Mouse (Mus musculus): ENCODE measurements around the gene Ispd. TPM values are rescaled to one million over a fixed set of nuclear protein-coding genes. Genes with fewer than 3 reads are reported as not detected.
A peak's percentile ranks its signal among the peaks of the same experiment; 100 is the strongest.

Ispd gene
- polyA plus RNA-seq, 1 experiment from 2014 or later: 16.4 TPM

DNA sequence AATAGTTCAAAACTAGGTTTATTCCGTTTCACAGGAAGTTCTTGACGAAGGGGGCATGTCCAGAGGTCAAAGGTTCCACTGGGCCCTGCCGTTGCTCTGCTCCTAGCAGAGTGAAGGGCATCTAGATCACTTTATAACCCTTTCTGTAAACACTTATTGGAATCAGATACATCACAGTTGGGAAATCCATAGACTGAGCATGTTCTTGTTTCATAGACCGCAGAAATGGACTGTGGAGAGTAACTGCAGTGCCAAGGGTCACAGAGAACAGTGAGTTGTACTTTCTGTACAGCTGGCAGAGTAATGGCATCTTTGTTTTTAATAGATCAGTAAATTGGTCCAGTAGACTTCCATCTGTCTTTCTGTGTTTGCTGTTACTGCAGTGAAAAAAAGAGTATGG lies 94.0 kb downstream of the Ispd start:
- no peaks in the 10 kb centered on the region for H3K9me3 ChIP-seq
- no peak for ATAC-seq (ENCODE audit: borderline replicate concordance, extremely low read depth, low FRiP score, low TSS enrichment)

GRCm38 (mm10) chr12:36476476-36476875 lies 95.2 kb downstream of the Ispd start:
- Histone ChIP-seq H3K9me3 (no peaks in the 10 kb centered on the region), H3K4me1 (0 out of 2 replicates have a peak, but pooled peaks cover 6% of the 10 kb centered on the region), H3K27ac (no peak overlapping the region), H3K9ac (no peak overlapping the region), H3K36me3 (no peaks in the 10 kb centered on the region), H3K4me2 (no peak overlapping the region), H3K27me3 (no peaks in the 10 kb centered on the region), H3K4me3 (no peak overlapping the region)
- WGBS: 42% methylated on average over 5 of the region's 5 CpGs
- no peak for ATAC-seq (ENCODE audit: borderline replicate concordance, extremely low read depth, low FRiP score, low TSS enrichment)

More for the DNA sequence above, 94.0 kb downstream of the Ispd start:
- H3K27me3 ChIP-seq: no peaks in the 10 kb centered on the region
- WGBS: 64% methylated on average over 4 of the region's 4 CpGs
- H3K4me3 ChIP-seq: no peak overlapping the region
- no peak overlapping the region for H3K4me2 ChIP-seq
- H3K27ac ChIP-seq: no peak overlapping the region
- 0 out of 2 replicates have a peak, but pooled peaks cover 6% of the 10 kb centered on the region for H3K4me1 ChIP-seq
- H3K36me3 ChIP-seq: no peaks in the 10 kb centered on the region
- no peak overlapping the region for H3K9ac ChIP-seq

DNA sequence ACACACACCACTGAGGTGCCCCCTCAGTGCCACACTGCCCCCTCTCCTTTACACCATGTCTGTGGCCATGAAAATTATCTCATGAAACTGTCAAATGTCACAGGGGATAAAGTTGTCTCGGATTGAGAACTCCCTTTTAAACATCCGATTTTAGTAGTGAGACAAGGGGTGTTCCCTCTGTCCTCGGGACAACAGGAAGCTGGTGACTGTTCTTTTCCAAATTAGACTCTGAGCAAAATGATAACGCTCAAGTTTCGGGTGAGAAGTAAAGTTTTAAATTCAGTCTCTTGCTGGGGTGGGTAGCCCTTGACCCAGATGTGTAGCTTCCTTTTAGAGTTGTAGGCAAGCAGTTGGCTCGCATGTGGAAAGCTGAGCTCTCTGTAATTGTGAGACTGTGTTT lies 96.3 kb downstream of the Ispd start:
- 0 out of 2 replicates have a peak, but pooled peaks cover 6% of the 10 kb centered on the region for H3K4me1 ChIP-seq
- H3K27ac ChIP-seq: peak overlapping the region; percentile 62
- H3K36me3 ChIP-seq: no peaks in the 10 kb centered on the region
- H3K4me2 ChIP-seq: no peak overlapping the region
- H3K9me3 ChIP-seq: no peaks in the 10 kb centered on the region
- H3K27me3 ChIP-seq: no peaks in the 10 kb centered on the region
- H3K9ac ChIP-seq: no peak overlapping the region
- WGBS: 21% methylated on average over 6 of the region's 6 CpGs
- peak; percentile 62; the same call in 1 of the 2 replicates for ATAC-seq (ENCODE audit: borderline replicate concordance, extremely low read depth, low FRiP score, low TSS enrichment)
- H3K4me3 ChIP-seq: no peak overlapping the region

DNA sequence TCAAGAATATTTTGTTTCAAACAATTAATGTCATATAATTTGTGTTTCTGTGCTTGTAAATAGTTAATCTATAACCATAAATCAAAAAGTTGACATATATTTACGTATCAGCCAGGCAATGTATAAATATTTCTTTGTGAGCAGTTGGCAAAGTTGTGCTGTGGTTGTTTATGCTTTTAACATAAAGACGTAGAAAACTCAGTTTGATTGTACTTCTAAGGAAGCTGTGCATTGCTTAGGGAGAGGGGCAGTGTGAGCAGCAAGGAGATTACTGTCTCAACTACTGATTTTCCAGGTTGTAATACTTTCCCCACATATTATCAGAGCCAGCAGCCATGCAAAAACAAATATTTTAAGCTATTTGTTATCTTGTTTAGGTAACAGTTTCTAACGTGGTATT lies 96.7 kb downstream of the Ispd start:
- no peak overlapping the region for H3K4me2 ChIP-seq
- ATAC-seq (ENCODE audit: borderline replicate concordance, extremely low read depth, low FRiP score, low TSS enrichment): peak; percentile 70; the same call in 1 of the 2 replicates
- H3K9ac ChIP-seq: no peak overlapping the region
- no peak overlapping the region for H3K4me3 ChIP-seq
- H3K36me3 ChIP-seq: no peaks in the 10 kb centered on the region
- 0 out of 2 replicates have a peak, but pooled peaks cover 6% of the 10 kb centered on the region for H3K4me1 ChIP-seq
- 29% methylated on average over 3 of the region's 3 CpGs for WGBS
- H3K27me3 ChIP-seq: no peaks in the 10 kb centered on the region
- no peaks in the 10 kb centered on the region for H3K9me3 ChIP-seq
- 0 out of 2 replicates have a peak overlapping the region, but pooled peaks have one; percentile 62 for H3K27ac ChIP-seq

DNA sequence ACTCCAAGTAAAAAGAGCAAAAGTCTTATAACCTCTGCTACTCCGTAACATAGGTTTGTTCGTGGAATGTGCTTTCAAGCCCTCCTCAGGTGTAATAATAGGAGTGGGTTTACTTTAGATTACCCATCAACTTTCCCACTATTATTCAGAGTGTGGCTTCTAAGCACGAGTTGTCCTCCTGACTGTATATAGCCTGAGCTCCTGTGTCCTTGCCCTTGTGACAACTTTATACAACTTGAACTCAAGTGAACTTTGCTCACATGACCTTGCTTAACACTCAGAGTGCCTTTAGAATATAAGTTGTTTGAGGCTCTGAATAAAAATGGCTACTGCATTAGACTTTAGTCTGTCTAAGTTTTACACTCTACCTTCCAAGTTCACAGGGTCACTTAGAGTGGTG lies 100.5 kb downstream of the Ispd start:
- no peak for ATAC-seq (ENCODE audit: borderline replicate concordance, extremely low read depth, low FRiP score, low TSS enrichment)

DNA sequence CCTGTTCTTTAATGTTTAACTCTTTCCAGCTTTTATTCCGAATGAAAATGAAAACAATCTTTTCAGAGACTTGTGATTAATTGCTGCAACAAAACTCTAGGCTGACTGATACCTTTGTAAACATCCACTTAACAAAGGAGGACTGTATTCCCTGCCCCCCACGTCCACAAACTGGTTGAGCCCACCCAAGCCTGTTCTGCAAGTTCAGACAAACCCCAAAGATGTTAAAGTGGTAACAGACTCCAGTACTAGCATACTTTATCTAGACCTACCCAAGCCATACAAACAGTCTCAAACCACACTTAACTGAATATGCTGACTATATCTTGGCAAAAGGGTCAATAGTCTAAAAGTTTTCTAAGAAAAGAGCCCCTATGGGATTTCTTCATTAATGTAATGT lies 102.1 kb downstream of the Ispd start:
- WGBS: 18% methylated on average over 2 of the region's 2 CpGs
- H3K9ac ChIP-seq: no peak overlapping the region
- H3K4me1 ChIP-seq: 0 out of 2 replicates have a peak, but pooled peaks cover under 1% of the 10 kb centered on the region
- no peaks in the 10 kb centered on the region for H3K27me3 ChIP-seq
- no peak overlapping the region for H3K4me2 ChIP-seq
- H3K27ac ChIP-seq: no peak overlapping the region
- no peaks in the 10 kb centered on the region for H3K36me3 ChIP-seq
- H3K9me3 ChIP-seq: no peaks in the 10 kb centered on the region
- H3K4me3 ChIP-seq: no peak overlapping the region
- no peak for ATAC-seq (ENCODE audit: borderline replicate concordance, extremely low read depth, low FRiP score, low TSS enrichment)

More for the DNA sequence above, 100.5 kb downstream of the Ispd start:
- Histone ChIP-seq H3K4me3 (no peak overlapping the region), H3K27me3 (no peaks in the 10 kb centered on the region), H3K9me3 (no peaks in the 10 kb centered on the region), H3K4me1 (0 out of 2 replicates have a peak, but pooled peaks cover 6% of the 10 kb centered on the region), H3K27ac (no peak overlapping the region), H3K4me2 (no peak overlapping the region), H3K9ac (no peak overlapping the region), H3K36me3 (no peaks in the 10 kb centered on the region)
- WGBS: 61% methylated on average over 3 of the region's 3 CpGs

DNA sequence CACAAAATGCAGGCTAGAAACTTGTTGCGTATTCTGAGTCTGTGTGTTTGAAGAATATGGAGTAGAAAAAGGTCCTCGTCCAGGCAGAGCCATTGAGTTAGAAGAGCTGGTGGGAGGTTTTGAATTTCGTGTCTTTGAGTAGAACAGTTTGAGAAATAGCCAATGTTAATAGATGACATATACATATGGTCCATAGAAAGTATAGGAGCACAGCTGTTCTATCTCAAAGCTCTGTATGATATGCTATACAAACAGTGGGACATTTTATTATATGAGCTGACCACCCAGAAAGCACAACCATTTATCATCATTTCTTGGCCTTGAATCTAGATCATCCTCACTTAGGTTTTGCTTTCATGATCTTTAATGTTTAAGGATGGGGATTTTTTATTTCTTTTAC lies 116.3 kb downstream of the Ispd start:
- Histone ChIP-seq H3K4me1 (no peaks in the 10 kb centered on the region), H3K27ac (no peak overlapping the region), H3K4me2 (no peak overlapping the region), H3K9ac (no peak overlapping the region), H3K4me3 (no peak overlapping the region), H3K27me3 (no peaks in the 10 kb centered on the region), H3K9me3 (no peaks in the 10 kb centered on the region), H3K36me3 (no peaks in the 10 kb centered on the region)
- WGBS: 39% methylated on average over 3 of the region's 3 CpGs
- no peak for ATAC-seq (ENCODE audit: borderline replicate concordance, extremely low read depth, low FRiP score, low TSS enrichment)

DNA sequence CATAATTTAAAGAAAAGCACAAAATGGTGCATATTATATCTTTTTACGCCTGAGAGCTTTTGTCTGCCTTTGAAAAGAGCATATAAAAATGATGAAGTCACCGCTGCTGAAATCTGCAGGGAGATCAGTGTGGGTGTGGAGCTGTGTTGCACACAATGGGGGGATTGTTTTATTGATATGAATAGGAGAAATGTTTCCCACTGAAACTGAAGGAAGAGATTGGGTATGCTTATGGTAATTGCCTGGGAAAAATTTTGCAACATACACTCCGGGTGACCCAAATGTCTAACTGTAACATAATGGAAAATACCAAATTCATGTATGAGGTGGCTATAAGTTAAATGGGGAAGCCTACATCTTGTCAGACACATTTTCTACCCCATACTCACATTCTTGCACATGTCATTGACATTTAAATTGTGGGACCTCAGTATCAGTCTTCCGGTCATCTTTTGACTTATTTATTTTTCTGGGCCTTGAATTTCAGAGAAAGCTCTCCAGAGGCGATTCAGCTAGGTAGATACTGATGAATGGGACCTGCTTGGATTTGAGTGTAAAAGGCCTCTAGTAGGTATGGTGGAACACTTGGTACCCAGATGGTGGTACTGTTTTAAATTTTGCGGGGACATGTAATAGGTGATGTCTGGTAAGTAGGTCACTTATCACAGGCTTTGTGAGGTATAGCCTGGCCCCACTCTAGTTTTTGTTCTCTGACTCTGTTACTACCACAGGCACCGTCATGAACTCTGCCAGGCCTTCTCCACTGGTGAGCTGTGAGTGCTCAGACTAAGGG lies 126.1 kb downstream of the Ispd start:
- no peak overlapping the region for H3K4me3 ChIP-seq
- no peak overlapping the region for H3K4me2 ChIP-seq
- H3K27me3 ChIP-seq: no peaks in the 10 kb centered on the region
- H3K27ac ChIP-seq: no peak overlapping the region
- no peaks in the 10 kb centered on the region for H3K4me1 ChIP-seq
- WGBS: 84% methylated on average over 7 of the region's 7 CpGs
- no peak overlapping the region for H3K9ac ChIP-seq
- ATAC-seq (ENCODE audit: borderline replicate concordance, extremely low read depth, low FRiP score, low TSS enrichment): no peak
- H3K36me3 ChIP-seq: no peaks in the 10 kb centered on the region
- no peaks in the 10 kb centered on the region for H3K9me3 ChIP-seq

- Histone ChIP-seq H3K27me3 (no peaks in the 10 kb centered on the region), H3K27ac (no peak overlapping the region), H3K4me3 (no peak overlapping the region), H3K4me1 (no peaks in the 10 kb centered on the region), H3K9me3 (no peaks in the 10 kb centered on the region), H3K9ac (no peak overlapping the region), H3K4me2 (no peak overlapping the region), H3K36me3 (no peaks in the 10 kb centered on the region)
- WGBS: 71% methylated on average over 10 of the region's 10 CpGs
- no peak for ATAC-seq (ENCODE audit: borderline replicate concordance, extremely low read depth, low FRiP score, low TSS enrichment)
Measured at GRCm38 (mm10) chr12:36509954-36510642, 128.8 kb downstream of the Ispd start.

GRCm38 (mm10) chr12:36521774-36522173 lies 140.5 kb downstream of the Ispd start:
- WGBS: 80% methylated on average over 2 of the region's 2 CpGs
- no peaks in the 10 kb centered on the region for H3K9me3 ChIP-seq
- H3K36me3 ChIP-seq: no peaks in the 10 kb centered on the region
- H3K27ac ChIP-seq: no peak overlapping the region
- ATAC-seq (ENCODE audit: borderline replicate concordance, extremely low read depth, low FRiP score, low TSS enrichment): no peak
- no peak overlapping the region for H3K4me2 ChIP-seq
- H3K4me3 ChIP-seq: no peak overlapping the region
- H3K9ac ChIP-seq: no peak overlapping the region
- H3K27me3 ChIP-seq: no peaks in the 10 kb centered on the region
- no peaks in the 10 kb centered on the region for H3K4me1 ChIP-seq

DNA sequence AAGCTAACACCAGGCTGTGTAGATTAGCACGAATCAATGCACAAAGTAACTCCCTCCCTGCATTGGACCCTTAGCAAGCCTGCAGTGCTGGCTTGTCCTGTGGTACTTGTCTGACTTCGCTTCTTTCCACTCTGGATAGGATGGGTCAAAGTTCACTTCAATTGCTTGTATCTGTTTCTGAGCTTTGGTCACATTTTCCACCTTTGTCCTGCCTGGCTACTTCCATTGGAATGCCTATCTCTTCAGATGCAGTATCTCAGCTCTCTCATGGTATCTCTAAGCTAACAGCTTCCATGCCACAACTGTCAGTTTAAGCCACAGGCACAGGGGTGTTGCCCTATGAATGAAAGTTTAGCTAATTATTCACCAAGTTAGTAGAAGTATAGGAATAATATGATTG lies 142.3 kb downstream of the Ispd start:
- no peaks in the 10 kb centered on the region for H3K36me3 ChIP-seq
- no peaks in the 10 kb centered on the region for H3K27me3 ChIP-seq
- H3K4me1 ChIP-seq: no peaks in the 10 kb centered on the region
- no peak overlapping the region for H3K4me3 ChIP-seq
- no peak for ATAC-seq (ENCODE audit: borderline replicate concordance, extremely low read depth, low FRiP score, low TSS enrichment)
- no peaks in the 10 kb centered on the region for H3K9me3 ChIP-seq
- H3K9ac ChIP-seq: no peak overlapping the region
- no peak overlapping the region for H3K27ac ChIP-seq
- no peak overlapping the region for H3K4me2 ChIP-seq
- 72% methylated on average over 2 of the region's 2 CpGs for WGBS

DNA sequence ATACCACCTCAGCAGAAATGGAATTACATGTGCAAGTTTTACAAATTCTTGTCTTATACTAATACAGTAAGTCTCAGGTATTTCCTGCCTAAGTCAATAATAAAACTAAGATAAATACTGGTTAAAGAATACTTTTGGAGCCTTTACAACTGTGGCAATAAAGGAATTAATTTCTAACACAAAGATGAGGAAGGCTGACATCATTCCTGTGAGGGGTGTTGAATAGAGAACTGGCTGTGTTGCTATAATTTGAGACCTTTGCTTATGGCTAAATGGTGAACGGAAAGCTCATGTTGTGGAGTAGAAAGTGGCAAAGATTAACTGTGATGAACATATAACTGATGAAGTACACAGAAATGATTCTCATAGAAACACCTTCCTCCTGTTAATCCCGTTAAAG lies 149.7 kb downstream of the Ispd start:
- WGBS: 75% methylated on average over 2 of the region's 2 CpGs
- Histone ChIP-seq H3K27me3 (no peaks in the 10 kb centered on the region), H3K36me3 (no peaks in the 10 kb centered on the region), H3K9ac (no peak overlapping the region), H3K4me2 (no peak overlapping the region), H3K4me3 (no peak overlapping the region), H3K27ac (no peak overlapping the region), H3K9me3 (no peaks in the 10 kb centered on the region), H3K4me1 (no peaks in the 10 kb centered on the region)
- no peak for ATAC-seq (ENCODE audit: borderline replicate concordance, extremely low read depth, low FRiP score, low TSS enrichment)
